Mouse (Mus musculus): ENCODE results near the gene Ptpn1.

Ptpn1 gene

GRCm38 (mm10) chr2:167924011-167924410, 7.8 kb upstream of the Ptpn1 start:
- DNase-seq, result no peak

GRCm38 (mm10) chr2:167924803-167925604, 6.9 kb upstream of the Ptpn1 start:
- peak; percentile 94 for DNase-seq

- DNase-seq, result no peak
These were observed 5.7 kb upstream of the Ptpn1 start for GRCm38 (mm10) chr2:167925841-167926800.

- no peak for DNase-seq
These were observed 3.8 kb upstream of the Ptpn1 start for GRCm38 (mm10) chr2:167928002-167928526.

- DNase-seq, result no peak
These were observed 2.9 kb upstream of the Ptpn1 start for GRCm38 (mm10) chr2:167928972-167929371.

GRCm38 (mm10) chr2:167930975-167931374, 882 bp upstream of the Ptpn1 start:
- no peak for DNase-seq

- peak; percentile 55 for DNase-seq
These were observed 922 bp downstream of the Ptpn1 start for GRCm38 (mm10) chr2:167932727-167933231.

GRCm38 (mm10) chr2:167933397-167933796, 1.5 kb downstream of the Ptpn1 start:
- DNase-seq, result no peak

- no peak for DNase-seq
These were observed 4.1 kb downstream of the Ptpn1 start for GRCm38 (mm10) chr2:167935956-167936355.

- no peak for DNase-seq
These were observed 6.9 kb downstream of the Ptpn1 start for GRCm38 (mm10) chr2:167938786-167939185.

- DNase-seq, result no peak
These were observed 7.3 kb downstream of the Ptpn1 start for GRCm38 (mm10) chr2:167939204-167939603.

GRCm38 (mm10) chr2:167939632-167940399, 8.0 kb downstream of the Ptpn1 start:
- DNase-seq, result no peak

GRCm38 (mm10) chr2:167940636-167941035, 8.8 kb downstream of the Ptpn1 start:
- no peak for DNase-seq

GRCm38 (mm10) chr2:167941320-167941719, 9.5 kb downstream of the Ptpn1 start:
- no peak for DNase-seq

- no peak for DNase-seq
These were observed 9.9 kb downstream of the Ptpn1 start for GRCm38 (mm10) chr2:167941745-167942176.

- DNase-seq, result peak; percentile 83
These were observed 10.5 kb downstream of the Ptpn1 start for GRCm38 (mm10) chr2:167942199-167942925.

- DNase-seq, result peak; percentile 76
These were observed 11.2 kb downstream of the Ptpn1 start for GRCm38 (mm10) chr2:167942926-167943633.

- DNase-seq, result no peak
These were observed 12.3 kb downstream of the Ptpn1 start for GRCm38 (mm10) chr2:167944193-167944592.

- DNase-seq, result no peak
These were observed 13.6 kb downstream of the Ptpn1 start for GRCm38 (mm10) chr2:167945451-167945850.

GRCm38 (mm10) chr2:167947251-167947650, 15.4 kb downstream of the Ptpn1 start:
- DNase-seq, result no peak

- DNase-seq, result peak; percentile 57
These were observed 16.2 kb downstream of the Ptpn1 start for GRCm38 (mm10) chr2:167948047-167948446.
